Mouse (Mus musculus): ENCODE data around the gene Mfap2.

Gene Mfap2

GRCm38 (mm10) chr4:141024992-141025391 is 14.8 kb downstream of the Mfap2 start:
- DNase-seq (ENCODE audit: low spot score) = no peak

GRCm38 (mm10) chr4:141030541-141031206 is 20.5 kb downstream of the Mfap2 start:
- no peak for DNase-seq (ENCODE audit: low spot score)

GRCm38 (mm10) chr4:141031733-141032132 is 21.5 kb downstream of the Mfap2 start:
- peak; percentile 80 for DNase-seq (ENCODE audit: low spot score)

- DNase-seq (ENCODE audit: low spot score) = peak; percentile 58
Measured at GRCm38 (mm10) chr4:141033606-141034549, 23.7 kb downstream of the Mfap2 start.

- DNase-seq (ENCODE audit: low spot score) = no peak
Measured at GRCm38 (mm10) chr4:141041117-141041516, 30.9 kb downstream of the Mfap2 start.

- DNase-seq (ENCODE audit: low spot score) = peak; percentile 63
Measured at GRCm38 (mm10) chr4:141044816-141045215, 34.6 kb downstream of the Mfap2 start.

- DNase-seq (ENCODE audit: low spot score) = no peak
Measured at GRCm38 (mm10) chr4:141048810-141049475, 38.7 kb downstream of the Mfap2 start.

GRCm38 (mm10) chr4:141049476-141049835 is 39.2 kb downstream of the Mfap2 start:
- DNase-seq (ENCODE audit: low spot score) = no peak

GRCm38 (mm10) chr4:141052442-141052841 is 42.2 kb downstream of the Mfap2 start:
- no peak for DNase-seq (ENCODE audit: low spot score)

- DNase-seq (ENCODE audit: low spot score) = no peak
Measured at GRCm38 (mm10) chr4:141053138-141053537, 42.9 kb downstream of the Mfap2 start.

- no peak for DNase-seq (ENCODE audit: low spot score)
Measured at GRCm38 (mm10) chr4:141053568-141054161, 43.4 kb downstream of the Mfap2 start.

- no peak for DNase-seq (ENCODE audit: low spot score)
Measured at GRCm38 (mm10) chr4:141056970-141057369, 46.8 kb downstream of the Mfap2 start.

- no peak for DNase-seq (ENCODE audit: low spot score)
Measured at GRCm38 (mm10) chr4:141058835-141059234, 48.6 kb downstream of the Mfap2 start.

- DNase-seq (ENCODE audit: low spot score) = no peak
Measured at GRCm38 (mm10) chr4:141059616-141060425, 49.6 kb downstream of the Mfap2 start.

- DNase-seq (ENCODE audit: low spot score) = peak; percentile 100
Measured at GRCm38 (mm10) chr4:141060426-141061301, 50.4 kb downstream of the Mfap2 start, which contains the start of gene Crocc. Gene Crocc, minus strand, starts transcription at chr4:141060550.

GRCm38 (mm10) chr4:141064104-141064659 is 54.0 kb downstream of the Mfap2 start:
- no peak for DNase-seq (ENCODE audit: low spot score)

GRCm38 (mm10) chr4:141065123-141065522 is 54.9 kb downstream of the Mfap2 start:
- DNase-seq (ENCODE audit: low spot score) = peak; percentile 77

Measured in ovary, postnatal 36 days (tissue).